Mouse (Mus musculus) layer of hippocampus, adult 2 months (tissue): ENCODE data around the gene Pcdh15. TPM values are rescaled to one million over a fixed set of nuclear protein-coding genes. Genes with fewer than 3 reads are reported as not detected.

Experiments
- DNase-seq, 2 experiments: peaks; one replicate each; pipeline ENCODE4 v3.0.0; 2022; ENCODE audit warnings: low spot score in 2 of 2
- H3K27ac ChIP-seq: fragments of 200-600 bp; 2 replicates; pipeline ENCODE4 v1.8.1; 2022
- H3K4me3 ChIP-seq: fragments of 200-600 bp; 2 replicates; pipeline ENCODE4 v1.8.1; 2022; ENCODE audit warnings: mild to moderate bottlenecking
- CTCF ChIP-seq: fragments of 200-600 bp; conservative IDR thresholded peaks from 2 replicates; pipeline ENCODE4 v1.8.1; 2022; ENCODE audit warnings: antibody characterized with exemption, mild to moderate bottlenecking, moderate library complexity
- total RNA-seq, 2 experiments: library from RNA; stranded (reverse); gene quantifications; 2 replicates each; pipeline ENCODE4 v1.2.3; 2021

Pcdh15 gene
- total RNA-seq, 2 experiments from 2014 or later, result 14.1 to 17.7 TPM

- Histone ChIP-seq H3K27ac (0 out of 2 replicates have a peak overlapping the region, but pooled peaks have one; percentile 36), H3K4me3 (no peak overlapping the region)
- TF ChIP-seq CTCF, result no peak
- peak; percentile 32 to 39 for DNase-seq
Observed at GRCm38 (mm10) chr10:74680016-74680491, 1580.9 kb downstream of the Pcdh15 start.

DNA sequence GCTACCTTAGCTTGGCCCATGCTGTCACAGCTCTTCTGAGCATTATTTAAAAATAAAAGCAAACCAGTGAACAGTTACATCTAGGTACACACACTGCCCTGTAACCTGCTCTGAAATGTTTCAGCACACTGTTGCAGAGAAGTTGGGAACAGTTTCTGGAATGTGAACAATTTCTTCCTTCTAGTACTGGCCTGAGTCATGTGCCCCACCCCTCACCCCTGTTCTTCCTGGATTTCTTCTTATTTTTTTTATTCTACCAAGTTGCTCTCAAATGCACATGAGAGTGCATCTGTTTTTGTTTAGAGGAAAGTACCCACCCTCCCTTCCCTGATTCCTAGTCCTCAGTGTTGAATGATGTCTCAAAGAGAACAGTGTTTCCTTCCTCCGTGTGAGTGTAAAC lies 1581.4 kb downstream of the Pcdh15 start:
- no peak for DNase-seq
- no peak for TF ChIP-seq CTCF
- no peak overlapping the region for H3K27ac ChIP-seq
- no peak overlapping the region for H3K4me3 ChIP-seq
